Mouse (Mus musculus): ENCODE measurements around the gene Ahsg. TPM values are rescaled to one million over a fixed set of nuclear protein-coding genes. Genes with fewer than 3 reads are reported as not detected.
A peak's percentile ranks its signal among the peaks of the same experiment; 100 is the strongest.

Ahsg gene
- polyA plus RNA-seq, 1 experiment: not detected

DNA sequence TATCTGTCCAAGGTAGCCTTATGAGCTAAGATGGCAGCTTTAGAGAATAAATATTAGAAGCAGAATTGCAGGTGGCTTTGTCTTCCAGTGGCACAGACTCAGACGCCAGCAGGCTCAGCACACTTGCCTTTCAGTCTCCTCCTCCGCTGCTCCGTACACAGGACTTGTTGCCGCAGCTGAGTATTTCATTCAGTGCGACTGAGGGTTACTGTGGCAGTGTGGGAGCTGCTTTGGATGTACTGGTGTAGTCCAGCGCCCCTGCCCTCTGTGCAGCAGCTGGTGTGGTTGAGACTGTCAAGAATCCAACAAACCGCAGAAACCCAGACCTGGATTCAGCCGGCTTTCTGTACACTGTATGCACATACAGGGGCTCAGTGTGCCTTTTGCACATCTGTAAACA lies 18.7 kb upstream of the Ahsg start:
- no peaks in the 10 kb centered on the region for H3K79me2 ChIP-seq (ENCODE audit: control insufficient read depth, insufficient read depth)
- H3K27me3 ChIP-seq (ENCODE audit: control insufficient read depth, insufficient read depth, insufficient read length): no peaks in the 10 kb centered on the region
- H3ac ChIP-seq (ENCODE audit: control insufficient read depth, insufficient read length, low read depth): no peak overlapping the region
- peaks cover 58% of the 10 kb centered on the region for H3K36me3 ChIP-seq (ENCODE audit: control insufficient read depth, insufficient read depth)
- TF ChIP-seq FOSL1 (IDR thresholded peaks at IDR 0.05; ENCODE audit: insufficient read depth, low read length, poor library complexity, severe bottlenecking): no peak
- no peak for TF ChIP-seq MYOD1 (IDR thresholded peaks at IDR 0.05; ENCODE audit: control insufficient read depth, insufficient read length, low read depth)
- no peak for TF ChIP-seq MYOG (IDR thresholded peaks at IDR 0.05; ENCODE audit: control insufficient read depth, extremely low read depth, insufficient read length)
- no peak for TF ChIP-seq MAX (IDR thresholded peaks at IDR 0.05)
- no peak for TF ChIP-seq USF1 (IDR thresholded peaks at IDR 0.05; ENCODE audit: low read depth)
- TF ChIP-seq CEBPB (IDR thresholded peaks at IDR 0.05; ENCODE audit: low read depth): no peak
- no peak for TF ChIP-seq CTCF (IDR thresholded peaks at IDR 0.05; ENCODE audit: control insufficient read depth, insufficient read depth, insufficient read length)
- no peaks in the 10 kb centered on the region for H3K79me3 ChIP-seq (ENCODE audit: low read depth)
- no peak overlapping the region for H3K4me3 ChIP-seq (ENCODE audit: insufficient read depth, poor library complexity, severe bottlenecking)

DNA sequence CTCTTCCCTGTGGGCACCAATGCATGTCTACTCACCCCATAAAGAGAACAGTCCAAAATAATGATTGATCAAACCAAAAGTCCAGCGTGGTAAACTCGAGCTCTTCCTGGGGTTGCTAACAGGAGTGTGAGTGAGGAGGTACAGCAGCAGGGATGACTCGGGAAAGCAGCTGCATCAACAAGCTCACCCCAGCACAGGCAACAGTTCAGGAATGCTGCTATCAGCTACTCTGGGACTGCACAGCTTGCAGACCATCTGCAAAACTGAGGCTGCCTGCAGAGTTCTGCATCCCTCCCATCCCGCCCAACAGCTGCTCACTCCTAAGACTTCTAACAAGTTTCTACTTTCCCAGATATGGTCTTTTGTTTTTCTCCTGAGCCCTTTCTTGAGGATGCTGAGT lies 17.7 kb upstream of the Ahsg start:
- Histone ChIP-seq H3K79me2 (ENCODE audit: control insufficient read depth, insufficient read depth) (no peaks in the 10 kb centered on the region), H3K27me3 (ENCODE audit: control insufficient read depth, insufficient read depth, insufficient read length) (no peaks in the 10 kb centered on the region), H3K4me3 (ENCODE audit: insufficient read depth, poor library complexity, severe bottlenecking) (no peak overlapping the region), H3K36me3 (ENCODE audit: control insufficient read depth, insufficient read depth) (peaks cover 49% of the 10 kb centered on the region), H3ac (ENCODE audit: control insufficient read depth, insufficient read length, low read depth) (no peak overlapping the region), H3K79me3 (ENCODE audit: low read depth) (no peaks in the 10 kb centered on the region)
- no peak for TF ChIP-seq USF1 (IDR thresholded peaks at IDR 0.05; ENCODE audit: low read depth)
- TF ChIP-seq MYOD1 (IDR thresholded peaks at IDR 0.05; ENCODE audit: control insufficient read depth, insufficient read length, low read depth): peak; percentile 54

DNA sequence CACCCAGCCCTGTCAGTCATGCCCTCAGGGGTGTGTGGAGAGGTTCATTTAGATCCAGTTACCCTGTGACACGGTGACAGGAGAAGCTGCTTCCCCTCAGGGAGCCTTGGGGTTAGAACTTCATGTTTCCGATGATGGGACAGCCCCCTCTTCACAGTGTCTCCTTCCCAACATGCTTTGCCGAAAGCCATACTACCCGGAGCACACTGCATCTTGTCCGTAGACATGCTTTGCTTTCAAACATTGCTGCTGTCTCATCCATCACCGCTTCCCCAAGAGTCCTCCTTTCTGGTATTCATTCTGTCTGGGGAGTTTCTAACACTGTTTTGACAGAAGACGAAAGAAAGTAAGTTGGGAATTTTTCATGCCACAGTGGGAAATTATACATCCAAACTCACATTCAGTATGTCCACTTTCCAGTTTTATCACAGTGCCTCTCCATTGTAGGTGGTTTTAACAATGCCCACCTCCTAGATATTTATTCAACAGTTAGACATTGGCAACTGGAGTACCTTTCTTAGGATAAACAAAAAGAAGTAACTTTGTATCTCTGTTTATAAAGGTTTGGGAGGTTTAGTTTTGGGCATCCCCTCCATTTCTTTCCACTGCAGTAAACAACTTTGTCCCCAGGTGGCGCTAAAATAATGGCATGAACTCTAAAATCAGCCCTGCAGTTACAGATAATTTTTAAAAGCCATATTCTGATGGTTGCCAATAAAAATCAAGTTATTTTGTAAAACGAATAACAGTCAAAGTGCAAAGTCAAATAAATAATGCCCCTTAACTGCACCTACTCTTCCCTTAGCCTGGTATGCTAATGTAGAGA lies 14.6 kb upstream of the Ahsg start:
- H3K36me3 ChIP-seq (ENCODE audit: control insufficient read depth, insufficient read depth): peaks cover 20% of the 10 kb centered on the region
- no peaks in the 10 kb centered on the region for H3K27me3 ChIP-seq (ENCODE audit: control insufficient read depth, insufficient read depth, insufficient read length)
- no peaks in the 10 kb centered on the region for H3K79me2 ChIP-seq (ENCODE audit: control insufficient read depth, insufficient read depth)
- H3ac ChIP-seq (ENCODE audit: control insufficient read depth, insufficient read length, low read depth): no peak overlapping the region
- H3K79me3 ChIP-seq (ENCODE audit: low read depth): no peaks in the 10 kb centered on the region
- TF ChIP-seq FOSL1 (IDR thresholded peaks at IDR 0.05; ENCODE audit: insufficient read depth, low read length, poor library complexity, severe bottlenecking) (no peak), CEBPB (IDR thresholded peaks at IDR 0.05; ENCODE audit: low read depth) (no peak), MYOG (IDR thresholded peaks at IDR 0.05; ENCODE audit: control insufficient read depth, extremely low read depth, insufficient read length) (no peak), MYOD1 (IDR thresholded peaks at IDR 0.05; ENCODE audit: control insufficient read depth, insufficient read length, low read depth) (no peak), MAX (IDR thresholded peaks at IDR 0.05) (no peak), USF1 (IDR thresholded peaks at IDR 0.05; ENCODE audit: low read depth) (no peak), CTCF (IDR thresholded peaks at IDR 0.05; ENCODE audit: control insufficient read depth, insufficient read depth, insufficient read length) (no peak)
- no peak overlapping the region for H3K4me3 ChIP-seq (ENCODE audit: insufficient read depth, poor library complexity, severe bottlenecking)

DNA sequence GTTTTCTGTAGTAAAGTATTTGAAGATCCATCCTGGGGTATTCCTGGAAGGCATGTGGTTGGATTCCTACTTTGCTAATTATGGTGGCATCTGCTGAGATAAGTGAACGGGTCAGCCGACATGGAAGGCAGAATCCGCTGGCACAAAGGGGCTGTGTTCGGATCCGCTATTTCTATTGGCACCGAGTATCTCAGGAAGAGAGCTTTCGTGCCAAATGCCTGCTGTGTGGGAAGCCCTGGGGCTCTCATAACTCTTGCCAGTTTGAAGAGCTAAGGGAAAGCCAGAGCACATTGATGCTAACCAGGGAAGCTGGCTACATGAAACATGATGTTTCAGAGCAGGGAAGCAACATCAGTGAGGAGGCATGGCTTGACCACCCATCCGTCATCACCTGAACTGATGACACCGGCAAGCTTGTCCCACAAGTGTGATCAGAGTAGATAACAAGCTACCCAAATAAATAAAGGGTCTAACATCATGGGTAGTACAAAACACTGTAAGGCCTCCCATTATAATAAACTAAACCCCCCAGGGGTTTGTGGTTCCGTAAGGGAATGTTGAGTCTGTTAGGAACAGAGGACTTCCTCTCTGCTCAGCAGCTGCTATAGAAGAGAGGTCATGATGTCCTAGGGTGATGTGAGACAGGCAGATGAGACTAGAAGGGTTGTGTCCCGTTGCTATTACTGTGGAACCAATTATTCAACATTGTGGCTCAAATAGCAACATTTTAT lies 13.3 kb upstream of the Ahsg start:
- H3K36me3 ChIP-seq (ENCODE audit: control insufficient read depth, insufficient read depth): peaks cover 8% of the 10 kb centered on the region

DNA sequence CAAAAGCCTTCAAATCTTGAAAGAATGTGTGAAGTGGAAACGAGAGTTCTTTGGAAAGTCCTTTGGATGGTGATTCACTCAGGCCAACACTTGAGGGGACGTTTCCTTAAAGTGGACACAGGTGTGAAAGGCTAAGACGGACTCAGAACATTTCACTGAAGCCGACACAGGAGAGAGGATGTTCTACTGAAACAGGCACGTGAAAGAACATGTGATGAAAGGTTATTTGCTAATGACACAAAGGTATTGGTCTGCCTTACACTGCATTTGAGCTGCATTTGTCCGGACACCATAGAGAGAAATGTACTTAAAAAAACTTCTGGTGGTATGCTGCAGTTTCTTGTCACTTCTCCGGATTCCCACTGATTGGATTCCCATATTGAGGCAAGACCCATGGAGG lies 12.4 kb upstream of the Ahsg start:
- Histone ChIP-seq H3K79me3 (ENCODE audit: low read depth) (no peaks in the 10 kb centered on the region), H3ac (ENCODE audit: control insufficient read depth, insufficient read length, low read depth) (no peak overlapping the region), H3K4me3 (ENCODE audit: insufficient read depth, poor library complexity, severe bottlenecking) (no peak overlapping the region), H3K79me2 (ENCODE audit: control insufficient read depth, insufficient read depth) (no peaks in the 10 kb centered on the region), H3K27me3 (ENCODE audit: control insufficient read depth, insufficient read depth, insufficient read length) (no peaks in the 10 kb centered on the region), H3K36me3 (ENCODE audit: control insufficient read depth, insufficient read depth) (no peaks in the 10 kb centered on the region)
- no peak for TF ChIP-seq MYOD1 (IDR thresholded peaks at IDR 0.05; ENCODE audit: control insufficient read depth, insufficient read length, low read depth)
- no peak for TF ChIP-seq MAX (IDR thresholded peaks at IDR 0.05)
- TF ChIP-seq CEBPB (IDR thresholded peaks at IDR 0.05; ENCODE audit: low read depth): no peak
- TF ChIP-seq MYOG (IDR thresholded peaks at IDR 0.05; ENCODE audit: control insufficient read depth, extremely low read depth, insufficient read length): no peak
- TF ChIP-seq USF1 (IDR thresholded peaks at IDR 0.05; ENCODE audit: low read depth): no peak
- TF ChIP-seq FOSL1 (IDR thresholded peaks at IDR 0.05; ENCODE audit: insufficient read depth, low read length, poor library complexity, severe bottlenecking): no peak
- TF ChIP-seq CTCF (IDR thresholded peaks at IDR 0.05; ENCODE audit: control insufficient read depth, insufficient read depth, insufficient read length): no peak

More for the DNA sequence above, 13.3 kb upstream of the Ahsg start:
- Histone ChIP-seq H3K4me3 (ENCODE audit: insufficient read depth, poor library complexity, severe bottlenecking) (no peak overlapping the region), H3ac (ENCODE audit: control insufficient read depth, insufficient read length, low read depth) (no peak overlapping the region), H3K79me2 (ENCODE audit: control insufficient read depth, insufficient read depth) (no peaks in the 10 kb centered on the region), H3K27me3 (ENCODE audit: control insufficient read depth, insufficient read depth, insufficient read length) (no peaks in the 10 kb centered on the region), H3K79me3 (ENCODE audit: low read depth) (no peaks in the 10 kb centered on the region)
- no peak for TF ChIP-seq MYOG (IDR thresholded peaks at IDR 0.05; ENCODE audit: control insufficient read depth, extremely low read depth, insufficient read length)
- no peak for TF ChIP-seq MYOD1 (IDR thresholded peaks at IDR 0.05; ENCODE audit: control insufficient read depth, insufficient read length, low read depth)
